Mouse (Mus musculus): ENCODE measurements at regions not wholly inside any gene's neighbourhood (a gene's known extent, or its start where the extent isn't known, plus 50 kb on each side); places are given as distances from the start of the nearest gene placed in this dataset.

DNA sequence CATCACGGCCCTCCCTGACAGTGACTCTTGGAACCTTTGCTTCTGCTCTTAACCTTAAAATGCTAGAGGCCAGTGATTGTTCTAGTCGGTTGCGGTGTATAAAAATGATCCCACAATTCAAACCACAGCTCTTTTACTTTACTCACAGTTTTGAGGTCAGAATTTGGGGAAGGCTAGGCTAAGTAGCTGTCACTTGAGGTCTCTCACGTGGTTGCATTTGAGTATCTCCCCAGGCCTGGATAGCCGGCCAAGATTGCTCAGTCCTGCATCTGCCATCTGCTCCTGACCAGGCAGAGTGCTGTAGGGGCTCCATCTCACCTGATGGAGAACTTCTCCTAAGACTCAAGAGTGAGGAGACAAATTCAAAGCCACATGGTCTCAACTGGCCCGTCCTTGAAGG, 94.5 kb downstream of the Olfr267 start:
- TF ChIP-seq CHD1 (IDR thresholded peaks at IDR 0.05; ENCODE audit: low read depth, low read length), result no peak
- TF ChIP-seq JUND (conservative IDR thresholded peaks at IDR 0.05; ENCODE audit: low read depth, low read length), result no peak
- no peak for TF ChIP-seq USF1 (IDR thresholded peaks at IDR 0.05; ENCODE audit: low read depth, low read length)
- no peak for TF ChIP-seq EP300 (IDR thresholded peaks at IDR 0.05; ENCODE audit: low read length)
